Mouse (Mus musculus): Measurements from ENCODE around the gene Nxph1. TPM values are rescaled to one million over a fixed set of nuclear protein-coding genes. Genes with fewer than 3 reads are reported as not detected.

The Nxph1 gene
- not detected in 2 replicates for polyA plus RNA-seq (2015; fragmentation: Nextera tagmentation; extraction: Ambion mirVana)

DNA sequence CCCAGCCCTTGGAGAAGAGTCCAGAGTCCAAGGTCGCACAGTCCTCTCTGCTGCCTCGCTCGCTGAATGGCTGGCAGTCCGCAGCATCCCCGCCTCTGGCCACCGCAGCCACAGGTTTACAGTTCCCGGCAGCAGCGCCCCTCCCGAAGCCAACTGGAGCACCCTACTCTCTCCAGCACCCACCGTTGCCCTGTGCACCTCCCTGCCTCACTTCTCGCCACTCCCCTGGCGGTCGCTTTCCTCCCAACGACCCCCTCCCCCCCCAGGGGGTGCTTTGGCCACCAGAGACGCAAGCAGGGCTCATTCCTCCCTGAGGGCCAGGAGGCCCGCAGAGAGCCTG lies at the start of gene Nxph1:
Nxph1 (plus strand) TSS at position 301 of the 340 bp plus-strand sequence.
- Histone ChIP-seq H3K4me3 (ENCODE audit: low read depth, low read length) (no peak within 1 kb of the TSS), H3K4me1 (ENCODE audit: insufficient read depth, low read depth, low read length) (no peaks in the 10 kb centered on the region), H3K27ac (ENCODE audit: low read length) (no peak within 1 kb of the TSS), H3K36me3 (ENCODE audit: insufficient read depth, low read length) (no peaks in the 10 kb centered on the region), H3K9ac (replicated peaks; ENCODE audit: low read depth) (no peak within 1 kb of the TSS), H3K9me3 (ENCODE audit: low read length) (no peaks in the 10 kb centered on the region), H3K27me3 (replicated peaks; ENCODE audit: insufficient read depth, low read length) (peaks cover 45% of the 10 kb centered on the region), H3K4me2 (replicated peaks; ENCODE audit: low read depth, low read length) (no peak within 1 kb of the TSS)
- WGBS: 3% methylated on average over 9 of the region's 16 CpGs
- ATAC-seq: no peak
- no peak for DNase-seq (ENCODE audit: low spot score)
- no peak for TF ChIP-seq CTCF (IDR thresholded peaks at IDR 0.05)
- no peak for TF ChIP-seq EP300 (IDR thresholded peaks at IDR 0.05)

DNA sequence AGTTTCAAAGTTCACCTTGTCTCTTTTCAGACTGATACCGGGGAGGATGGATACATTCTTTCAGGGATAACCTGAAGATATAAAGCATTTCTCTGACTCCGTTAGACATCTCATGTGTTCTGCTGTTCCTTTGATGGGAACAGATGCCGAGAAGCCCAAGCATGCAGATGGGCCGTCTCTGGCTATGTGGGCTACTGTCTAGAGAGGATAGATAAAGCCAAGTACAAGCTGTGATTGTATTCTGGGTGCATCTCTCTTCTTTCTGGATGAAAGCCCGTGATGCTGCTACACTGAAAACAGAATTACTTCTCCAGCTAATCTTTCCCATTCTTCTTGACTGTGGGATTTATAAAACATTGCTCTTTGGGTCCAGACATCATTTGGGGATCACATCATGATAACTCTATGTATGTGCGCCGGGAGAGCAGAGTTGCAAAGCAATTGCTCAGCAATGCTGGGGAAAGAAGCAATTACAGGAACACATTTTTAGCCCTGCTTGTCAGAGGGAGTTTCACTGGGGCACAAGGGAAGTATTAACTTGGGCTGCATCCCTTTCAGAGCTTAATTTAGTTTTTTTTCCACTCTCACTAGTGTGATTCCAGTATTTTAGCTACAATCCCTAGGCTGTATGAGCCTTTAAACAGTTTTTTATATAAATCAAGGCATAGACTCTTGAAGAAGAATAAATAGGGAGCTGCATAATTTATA lies 48.1 kb upstream of the Nxph1 start:
- no peak for ATAC-seq
- H3K9ac ChIP-seq (replicated peaks; ENCODE audit: low read depth): no peak overlapping the region
- WGBS: 75% methylated on average over 7 of the region's 7 CpGs

DNA sequence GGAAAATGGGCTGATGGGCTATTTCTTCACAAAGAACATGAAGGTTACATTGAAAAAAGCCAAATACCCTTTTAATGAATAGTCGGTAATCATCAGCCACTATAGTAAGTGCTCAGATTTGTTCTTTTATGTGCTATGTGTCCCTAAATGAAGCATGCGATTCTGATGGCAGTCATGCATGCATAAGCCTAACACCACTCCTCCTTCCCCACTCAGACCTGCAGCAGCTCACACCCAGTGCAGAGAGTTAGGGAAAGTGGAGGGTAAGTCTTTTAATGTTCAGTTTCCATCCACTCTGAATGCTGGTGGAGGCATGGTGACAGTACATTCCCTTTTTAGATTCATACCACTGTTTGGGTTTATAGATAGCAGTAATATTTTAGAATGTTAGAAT lies 47.5 kb upstream of the Nxph1 start:
- TF ChIP-seq CTCF (IDR thresholded peaks at IDR 0.05) (no peak), EP300 (IDR thresholded peaks at IDR 0.05) (no peak)
- no peak overlapping the region for H3K9ac ChIP-seq (replicated peaks; ENCODE audit: low read depth)
- H3K27ac ChIP-seq (ENCODE audit: low read length): no peak overlapping the region
- WGBS: 81% methylated on average over 2 of the region's 2 CpGs
- no peaks in the 10 kb centered on the region for H3K4me1 ChIP-seq (ENCODE audit: insufficient read depth, low read depth, low read length)
- no peak overlapping the region for H3K4me3 ChIP-seq (ENCODE audit: low read depth, low read length)
- DNase-seq (ENCODE audit: low spot score) (no peak), ATAC-seq (no peak)
- H3K36me3 ChIP-seq (ENCODE audit: insufficient read depth, low read length): no peaks in the 10 kb centered on the region
- no peaks in the 10 kb centered on the region for H3K27me3 ChIP-seq (replicated peaks; ENCODE audit: insufficient read depth, low read length)
- no peak overlapping the region for H3K4me2 ChIP-seq (replicated peaks; ENCODE audit: low read depth, low read length)
- no peaks in the 10 kb centered on the region for H3K9me3 ChIP-seq (ENCODE audit: low read length)

More for the DNA sequence above, 48.1 kb upstream of the Nxph1 start:
- H3K4me3 ChIP-seq (ENCODE audit: low read depth, low read length): no peak overlapping the region
- H3K4me1 ChIP-seq (ENCODE audit: insufficient read depth, low read depth, low read length): no peaks in the 10 kb centered on the region
- H3K27ac ChIP-seq (ENCODE audit: low read length): no peak overlapping the region
- TF ChIP-seq CTCF (IDR thresholded peaks at IDR 0.05) (no peak), EP300 (IDR thresholded peaks at IDR 0.05) (no peak)
- no peaks in the 10 kb centered on the region for H3K27me3 ChIP-seq (replicated peaks; ENCODE audit: insufficient read depth, low read length)
- H3K9me3 ChIP-seq (ENCODE audit: low read length): no peaks in the 10 kb centered on the region
- no peak for DNase-seq (ENCODE audit: low spot score)
- H3K4me2 ChIP-seq (replicated peaks; ENCODE audit: low read depth, low read length): no peak overlapping the region
- H3K36me3 ChIP-seq (ENCODE audit: insufficient read depth, low read length): no peaks in the 10 kb centered on the region

DNA sequence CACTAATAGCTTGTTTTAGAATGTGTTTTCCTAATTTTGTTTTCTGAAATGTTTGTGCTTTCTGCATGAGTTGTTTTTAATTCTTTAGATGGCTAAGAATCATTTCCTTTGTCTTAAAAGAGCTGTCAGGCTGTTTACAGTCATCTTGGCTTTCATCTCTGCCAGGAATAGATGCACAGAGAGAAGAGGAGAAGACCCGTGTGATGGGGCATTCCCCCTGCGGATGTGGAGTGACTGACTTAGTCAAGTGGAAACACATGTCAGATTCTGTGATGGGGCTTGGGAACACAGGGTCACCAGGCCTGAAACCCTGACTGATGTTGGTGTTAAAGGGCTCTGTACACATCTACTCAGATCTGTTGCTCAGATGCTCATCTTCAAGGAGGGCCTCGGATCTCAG lies 40.3 kb upstream of the Nxph1 start:
- 69% methylated on average over 3 of the region's 3 CpGs for WGBS

DNA sequence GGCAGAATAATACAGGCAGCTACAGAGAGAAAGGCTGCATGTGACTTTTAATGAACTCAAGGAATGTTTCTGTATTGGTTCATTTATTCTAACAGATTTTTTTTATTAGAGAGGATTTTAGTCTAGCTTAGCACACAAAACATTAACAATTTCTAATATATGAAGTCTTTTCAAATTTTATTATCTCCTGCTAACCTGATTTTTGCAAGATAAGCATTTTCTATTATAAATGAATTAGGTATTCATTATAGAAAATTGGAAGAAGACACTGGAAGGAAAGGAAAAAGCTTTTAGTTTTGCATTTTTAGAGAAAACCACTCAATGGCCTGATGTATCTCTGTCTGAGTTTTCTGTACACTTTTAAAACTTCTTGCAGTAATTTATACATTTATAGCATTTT lies 34.8 kb upstream of the Nxph1 start:
- ATAC-seq: no peak
- Histone ChIP-seq H3K9ac (replicated peaks; ENCODE audit: low read depth) (no peak overlapping the region), H3K9me3 (ENCODE audit: low read length) (no peaks in the 10 kb centered on the region), H3K4me3 (ENCODE audit: low read depth, low read length) (no peak overlapping the region), H3K4me2 (replicated peaks; ENCODE audit: low read depth, low read length) (no peak overlapping the region), H3K36me3 (ENCODE audit: insufficient read depth, low read length) (no peaks in the 10 kb centered on the region), H3K27ac (ENCODE audit: low read length) (no peak overlapping the region), H3K4me1 (ENCODE audit: insufficient read depth, low read depth, low read length) (no peaks in the 10 kb centered on the region), H3K27me3 (replicated peaks; ENCODE audit: insufficient read depth, low read length) (no peaks in the 10 kb centered on the region)
- DNase-seq (ENCODE audit: low spot score): no peak
- no peak for TF ChIP-seq EP300 (IDR thresholded peaks at IDR 0.05)
- TF ChIP-seq CTCF (IDR thresholded peaks at IDR 0.05): no peak

More for the DNA sequence above, 40.3 kb upstream of the Nxph1 start:
- no peaks in the 10 kb centered on the region for H3K4me1 ChIP-seq (ENCODE audit: insufficient read depth, low read depth, low read length)
- ATAC-seq: no peak
- no peak for DNase-seq (ENCODE audit: low spot score)
- H3K27me3 ChIP-seq (replicated peaks; ENCODE audit: insufficient read depth, low read length): no peaks in the 10 kb centered on the region
- H3K4me2 ChIP-seq (replicated peaks; ENCODE audit: low read depth, low read length): no peak overlapping the region
- no peak overlapping the region for H3K9ac ChIP-seq (replicated peaks; ENCODE audit: low read depth)
- no peak overlapping the region for H3K27ac ChIP-seq (ENCODE audit: low read length)
- H3K4me3 ChIP-seq (ENCODE audit: low read depth, low read length): no peak overlapping the region
- H3K9me3 ChIP-seq (ENCODE audit: low read length): no peaks in the 10 kb centered on the region
- TF ChIP-seq CTCF (IDR thresholded peaks at IDR 0.05) (no peak), EP300 (IDR thresholded peaks at IDR 0.05) (no peak)
- no peaks in the 10 kb centered on the region for H3K36me3 ChIP-seq (ENCODE audit: insufficient read depth, low read length)

DNA sequence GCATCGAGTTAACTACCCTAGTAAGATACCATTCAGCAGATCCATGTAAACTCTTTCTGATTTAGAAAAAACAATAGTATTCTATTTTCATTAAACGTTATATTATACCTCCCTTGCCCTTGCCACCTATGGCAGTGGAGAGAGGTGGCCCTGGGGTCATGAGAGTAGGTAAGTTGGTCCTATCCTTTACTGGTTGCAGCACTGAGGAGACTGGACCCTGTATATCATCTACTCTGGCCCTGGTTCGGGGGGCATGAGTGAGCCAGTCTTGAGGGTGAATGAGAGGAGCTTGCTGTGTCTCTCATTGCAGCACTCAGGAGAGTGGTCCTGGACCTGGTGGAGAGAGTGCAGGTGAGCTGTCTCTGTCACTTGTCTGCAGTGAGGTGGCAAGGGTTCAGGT lies 33.5 kb upstream of the Nxph1 start:
- H3K4me1 ChIP-seq (ENCODE audit: insufficient read depth, low read depth, low read length): no peaks in the 10 kb centered on the region
- no peak for ATAC-seq
- H3K4me3 ChIP-seq (ENCODE audit: low read depth, low read length): no peak overlapping the region
- WGBS: 77% methylated on average over 3 of the region's 3 CpGs
- DNase-seq (ENCODE audit: low spot score): no peak
- no peak overlapping the region for H3K27ac ChIP-seq (ENCODE audit: low read length)
- H3K36me3 ChIP-seq (ENCODE audit: insufficient read depth, low read length): no peaks in the 10 kb centered on the region
- H3K4me2 ChIP-seq (replicated peaks; ENCODE audit: low read depth, low read length): no peak overlapping the region
- no peak overlapping the region for H3K9ac ChIP-seq (replicated peaks; ENCODE audit: low read depth)
- H3K9me3 ChIP-seq (ENCODE audit: low read length): no peaks in the 10 kb centered on the region
- TF ChIP-seq CTCF (IDR thresholded peaks at IDR 0.05) (no peak), EP300 (IDR thresholded peaks at IDR 0.05) (no peak)
- no peaks in the 10 kb centered on the region for H3K27me3 ChIP-seq (replicated peaks; ENCODE audit: insufficient read depth, low read length)

DNA sequence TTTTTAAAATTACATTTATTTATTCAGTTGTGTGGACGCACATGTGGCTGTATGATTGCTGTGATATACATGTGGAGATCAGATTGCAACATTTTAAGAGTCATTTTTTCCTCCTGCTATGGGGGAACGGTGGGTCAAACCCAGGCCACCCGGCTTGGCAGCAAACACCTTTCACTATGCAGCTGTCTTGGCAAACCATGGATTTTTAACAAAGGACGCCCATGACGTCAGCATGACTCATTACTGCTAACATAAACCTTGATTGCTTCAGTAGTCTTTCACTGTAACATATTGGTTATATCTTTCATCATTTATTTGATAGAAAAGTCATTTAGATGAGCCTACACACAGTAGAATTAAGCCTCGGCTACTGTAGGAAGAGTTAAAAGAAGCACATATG lies 23.8 kb upstream of the Nxph1 start:
- H3K9ac ChIP-seq (replicated peaks; ENCODE audit: low read depth): no peak overlapping the region
- ATAC-seq (no peak), DNase-seq (ENCODE audit: low spot score) (peak; percentile 5)
- no peaks in the 10 kb centered on the region for H3K9me3 ChIP-seq (ENCODE audit: low read length)
- no peaks in the 10 kb centered on the region for H3K27me3 ChIP-seq (replicated peaks; ENCODE audit: insufficient read depth, low read length)
- no peak overlapping the region for H3K27ac ChIP-seq (ENCODE audit: low read length)
- H3K4me2 ChIP-seq (replicated peaks; ENCODE audit: low read depth, low read length): no peak overlapping the region
- H3K4me3 ChIP-seq (ENCODE audit: low read depth, low read length): no peak overlapping the region
- no peaks in the 10 kb centered on the region for H3K4me1 ChIP-seq (ENCODE audit: insufficient read depth, low read depth, low read length)
- no peaks in the 10 kb centered on the region for H3K36me3 ChIP-seq (ENCODE audit: insufficient read depth, low read length)
- TF ChIP-seq EP300 (IDR thresholded peaks at IDR 0.05): no peak
- TF ChIP-seq CTCF (IDR thresholded peaks at IDR 0.05): no peak
- WGBS: 51% methylated on average over 6 of the region's 6 CpGs
